Mouse (Mus musculus) small intestine, adult 2 months (tissue): ENCODE measurements at regions not wholly inside any gene's neighbourhood (a gene's known extent, or its start where the extent isn't known, plus 50 kb on each side); places are given as distances from the start of the nearest gene placed in this dataset.

Source experiments
- CTCF ChIP-seq: fragments of 200-500 bp; IDR thresholded peaks from 2 replicates; pipeline ENCODE4 v1.5.1; 2012; ENCODE audit warnings: low read depth, mild to moderate bottlenecking, control low read depth, inconsistent platforms, low read length, moderate library complexity, mixed read lengths; ENCODE audit not compliant: insufficient replicate concordance, insufficient read length; ENCODE audit errors: extremely low read depth
- POLR2A ChIP-seq: fragments of 200-500 bp; IDR thresholded peaks from 2 replicates; pipeline ENCODE4 v1.6.1; 2012; ENCODE audit warnings: low read depth, mild to moderate bottlenecking, control low read depth, inconsistent platforms, low read length, moderate library complexity

- TF ChIP-seq POLR2A (no peak), CTCF (no peak)
Measured at GRCm38 (mm10) chr15:60641770-60642169, 211.8 kb downstream of the Fam84b start.
